Mouse (Mus musculus): ENCODE data around the gene Ift140. TPM values are rescaled to one million over a fixed set of nuclear protein-coding genes. Genes with fewer than 3 reads are reported as not detected.
A peak's percentile ranks its signal among the peaks of the same experiment; 100 is the strongest.

The Ift140 gene
- total RNA-seq (2015) (8.0 and 11.0 TPM in 2 replicates), total RNA-seq (2017) (20.2 and 20.3 TPM in 2 replicates)

GRCm38 (mm10) chr17:25015655-25016291, at the start of gene Ift140, which contains the start of gene Cramp1l:
Gene Ift140 (plus strand): TSS chr17:25016085.
Gene Cramp1l (minus strand): TSS chr17:25015788.
- ATAC-seq (replicated peaks; ENCODE audit: poor library complexity) = peak; percentile 87

- ATAC-seq (replicated peaks; ENCODE audit: poor library complexity) = no peak
Measured at GRCm38 (mm10) chr17:24987221-24987620, 28.7 kb upstream of the Ift140 start.

- no peak for ATAC-seq (replicated peaks; ENCODE audit: poor library complexity)
Measured at GRCm38 (mm10) chr17:24994721-24995120, 21.2 kb upstream of the Ift140 start.

- ATAC-seq (replicated peaks; ENCODE audit: poor library complexity) = no peak
Measured at GRCm38 (mm10) chr17:25005102-25005501, 10.8 kb upstream of the Ift140 start.

GRCm38 (mm10) chr17:25007480-25007879, 8.4 kb upstream of the Ift140 start:
- no peak for ATAC-seq (replicated peaks; ENCODE audit: poor library complexity)

- ATAC-seq (replicated peaks; ENCODE audit: poor library complexity) = peak; percentile 16
Measured at GRCm38 (mm10) chr17:25013606-25014501, 2.0 kb upstream of the Ift140 start.

- no peak for ATAC-seq (replicated peaks; ENCODE audit: poor library complexity)
Measured at GRCm38 (mm10) chr17:25014841-25015570, 879 bp upstream of the Ift140 start.

GRCm38 (mm10) chr17:25016292-25017132, 627 bp downstream of the Ift140 start:
- peak; percentile 56 for ATAC-seq (replicated peaks; ENCODE audit: poor library complexity)

GRCm38 (mm10) chr17:25036183-25036582, 20.3 kb downstream of the Ift140 start:
- ATAC-seq (replicated peaks; ENCODE audit: poor library complexity) = no peak

- 0 out of 2 replicates have a peak, but pooled peaks have one; percentile 17 for ATAC-seq (replicated peaks; ENCODE audit: poor library complexity)
Measured at GRCm38 (mm10) chr17:25044879-25045278, 29.0 kb downstream of the Ift140 start.

GRCm38 (mm10) chr17:25045281-25045680, 29.4 kb downstream of the Ift140 start:
- no peak for ATAC-seq (replicated peaks; ENCODE audit: poor library complexity)

GRCm38 (mm10) chr17:25047143-25047542, 31.3 kb downstream of the Ift140 start:
- no peak for ATAC-seq (replicated peaks; ENCODE audit: poor library complexity)

- no peak for ATAC-seq (replicated peaks; ENCODE audit: poor library complexity)
Measured at GRCm38 (mm10) chr17:25053274-25053673, 37.4 kb downstream of the Ift140 start.

GRCm38 (mm10) chr17:25057041-25057440, 41.2 kb downstream of the Ift140 start:
- no peak for ATAC-seq (replicated peaks; ENCODE audit: poor library complexity)

GRCm38 (mm10) chr17:25063261-25063660, 47.4 kb downstream of the Ift140 start:
- no peak for ATAC-seq (replicated peaks; ENCODE audit: poor library complexity)

- ATAC-seq (replicated peaks; ENCODE audit: poor library complexity) = peak; percentile 88
Measured at GRCm38 (mm10) chr17:25063872-25064271, 48.0 kb downstream of the Ift140 start.

GRCm38 (mm10) chr17:25064351-25064750, 48.5 kb downstream of the Ift140 start:
- ATAC-seq (replicated peaks; ENCODE audit: poor library complexity) = no peak

GRCm38 (mm10) chr17:25065189-25065588, 49.3 kb downstream of the Ift140 start:
- ATAC-seq (replicated peaks; ENCODE audit: poor library complexity) = no peak

GRCm38 (mm10) chr17:25066595-25066994, 50.7 kb downstream of the Ift140 start:
- ATAC-seq (replicated peaks; ENCODE audit: poor library complexity) = no peak

GRCm38 (mm10) chr17:25067442-25067851, 51.6 kb downstream of the Ift140 start:
- ATAC-seq (replicated peaks; ENCODE audit: poor library complexity) = no peak
